Comparison of ENCODE assay signal across 13 mouse cellular contexts in genomic region chr1:91144813-91145212, GRCm38 (mm10). TPM values are rescaled to one million over a fixed set of nuclear protein-coding genes. Genes with fewer than 3 reads are reported as not detected.
DNase-seq lines count a peak whose midpoint lies in the region; ATAC-seq and TF ChIP-seq lines count a peak whose summit lies in the region.
"Had no signal": no experiment of that assay in that cellular context is flagged by ENCODE, and none has a peak within 500 bp of the region (broad histone marks: within the 10 kb centered on the region; RNA-seq: fewer than 3 reads in every experiment).

TSS of gene Rbm44 (plus strand) at chr1:91145089.

- no peaks in the 10 kb centered on the region for H3K27me3 ChIP-seq in neural tube, embryonic 11.5 days (ENCODE audit: control insufficient read depth, insufficient read depth, low read length)
- no peaks in the 10 kb centered on the region for H3K27me3 ChIP-seq in small intestine, adult 2 months (ENCODE audit: control insufficient read depth, insufficient read depth, low read length)
- H3K27me3 ChIP-seq: forebrain, embryonic 15.5 days had no signal

- no peak for TF ChIP-seq POLR2A in bone marrow, adult 2 months (IDR thresholded peaks at IDR 0.05; ENCODE audit: borderline replicate concordance, control insufficient read depth, low read depth, low read length)
- TF ChIP-seq POLR2A in small intestine, adult 2 months (IDR thresholded peaks at IDR 0.05; ENCODE audit: low read depth, low read length) = no peak

- H3K27ac ChIP-seq in neural tube, embryonic 11.5 days (ENCODE audit: low read depth, low read length) = no peak within 1 kb of the TSS
- H3K27ac ChIP-seq in bone marrow, adult 2 months (ENCODE audit: control insufficient read depth, insufficient read depth, low read depth, low read length, poor library complexity) = no peak within 1 kb of the TSS
- no peak within 1 kb of the TSS for H3K27ac ChIP-seq in small intestine, adult 2 months (ENCODE audit: insufficient read depth, low read depth, low read length)
- H3K27ac ChIP-seq: forebrain, embryonic 15.5 days had no signal

- peak; percentile 18 for DNase-seq in neural tube, embryonic 11.5 days (ENCODE audit: low spot score)
- no peak for DNase-seq in neural tube, embryonic 10.5 days (ENCODE audit: extremely low spot score, low spot score)
- DNase-seq in left cerebral cortex, adult 8-10 months (ENCODE audit: low spot score in 2 of 2) = no peak
- no peak for DNase-seq in adrenal gland, adult 8-10 months
- DNase-seq in left cerebral cortex, adult 18-20 months (ENCODE audit: low spot score in 2 of 2) = no peak
- DNase-seq: cerebellum, postnatal 25 days; kidney, adult 11 months had no signal

- H3K4me3 ChIP-seq in neural tube, embryonic 11.5 days (ENCODE audit: low read depth, low read length) = no peak within 1 kb of the TSS
- peak within 1 kb of the TSS; percentile 49 for H3K4me3 ChIP-seq in bone marrow, adult 2 months (replicated peaks; ENCODE audit: control insufficient read depth, low read depth, low read length)
- H3K4me3 ChIP-seq in small intestine, adult 2 months (ENCODE audit: low read depth, low read length) = peak within 1 kb of the TSS; percentile 13; the same call in 1 of the 2 replicates
- H3K4me3 ChIP-seq: forebrain, embryonic 15.5 days had no signal

- H3K9me3 ChIP-seq in neural tube, embryonic 11.5 days (ENCODE audit: control insufficient read depth, low read length) = no peaks in the 10 kb centered on the region
- H3K9me3 ChIP-seq: forebrain, embryonic 15.5 days had no signal

- no peaks in the 10 kb centered on the region for H3K36me3 ChIP-seq in neural tube, embryonic 11.5 days (ENCODE audit: control insufficient read depth, insufficient read depth, low read length)
- no peaks in the 10 kb centered on the region for H3K36me3 ChIP-seq in small intestine, adult 2 months (ENCODE audit: control insufficient read depth, insufficient read depth, low read length)
- H3K36me3 ChIP-seq: forebrain, embryonic 15.5 days had no signal

- H3K4me1 ChIP-seq in neural tube, embryonic 11.5 days (ENCODE audit: control insufficient read depth, insufficient read depth, low read length) = no peaks in the 10 kb centered on the region
- H3K4me1 ChIP-seq in bone marrow, adult 2 months (ENCODE audit: control insufficient read depth, insufficient read depth, low read length) = no peaks in the 10 kb centered on the region
- H3K4me1 ChIP-seq in small intestine, adult 2 months (ENCODE audit: control insufficient read depth, insufficient read depth, insufficient read length, low read length) = no peaks in the 10 kb centered on the region
- H3K4me1 ChIP-seq: forebrain, embryonic 15.5 days had no signal

- WGBS in neural tube, embryonic 11.5 days = 66% methylated on average over 20 of the region's 20 CpGs
- WGBS in bone marrow, adult 2 months = 82% methylated on average over 20 of the region's 20 CpGs
- 75% methylated on average over 20 of the region's 20 CpGs for WGBS in small intestine, adult 2 months

- H3K9ac ChIP-seq in neural tube, embryonic 11.5 days (ENCODE audit: low read length) = no peak within 1 kb of the TSS
- H3K9ac ChIP-seq: forebrain, embryonic 15.5 days had no signal

- H3K4me2 ChIP-seq in neural tube, embryonic 11.5 days (ENCODE audit: low read depth) = no peak within 1 kb of the TSS
- H3K4me2 ChIP-seq: forebrain, embryonic 15.5 days had no signal

- ATAC-seq in neural tube, embryonic 11.5 days (ENCODE audit: insufficient read depth, low FRiP score, low TSS enrichment) = no peak
- ATAC-seq in hematopoietic stem cell, adult 5-6 weeks (replicated peaks in 1 of 2; ENCODE audit: insufficient read depth in 1 of 2, low FRiP score in 2 of 2, low TSS enrichment in 1 of 2, low read depth in 1 of 2, poor library complexity in 2 of 2, severe bottlenecking in 2 of 2) = peak; percentile 53 to 56; a peak in 3 of 4 replicates
- ATAC-seq: forebrain, embryonic 15.5 days; midbrain, embryonic 16.5 days had no signal

- TF ChIP-seq CTCF in bone marrow, adult 2 months (IDR thresholded peaks at IDR 0.05; ENCODE audit: control insufficient read depth, insufficient read depth, low read length) = no peak
- TF ChIP-seq CTCF in small intestine, adult 2 months (IDR thresholded peaks at IDR 0.05; ENCODE audit: extremely low read depth, insufficient read length, insufficient replicate concordance, low read depth, low read length) = no peak

RNA-seq across cellular contexts. Expression of gene Rbm44, which starts in this region (rescaled TPM):
- polyA plus RNA-seq in neural tube, embryonic 11.5 days (2014; fragmentation: Nextera tagmentation; extraction: Ambion mirVana) = 0.43 and 1.3 TPM in 2 replicates
- polyA plus RNA-seq in bone marrow, adult 2 months (2011; ENCODE audit: insufficient read depth, insufficient read length, low replicate concordance, missing spikeins) = 4.2 and 11.0 TPM in 2 replicates
- 5.6 and 10.2 TPM in 2 replicates for total RNA-seq in hematopoietic stem cell, adult 5-6 weeks (2017)
- not detected in 2 replicates for polyA plus RNA-seq in small intestine, adult 2 months (2012; rRNA removed)
- total RNA-seq in left cerebral cortex, adult 8-10 months (2022) = not detected
- total RNA-seq in adrenal gland, adult 8-10 months (2022) = not detected
- under 1 TPM in 1 of 2 experiments, not detected in 1; 0.09 TPM for total RNA-seq in left cerebral cortex, adult 18-20 months (2021)
- total RNA-seq: left cerebral cortex, postnatal 36 days had no signal
